Mouse (Mus musculus) midbrain, postnatal 0 days (tissue): Measurements from ENCODE around the gene Ntng1. TPM values are rescaled to one million over a fixed set of nuclear protein-coding genes. Genes with fewer than 3 reads are reported as not detected.

Experiments used
- ATAC-seq: fragments of 200-750 bp; cut with Nextera tagmentation; 2 replicates; pipeline ENCODE4 v1.8.0; 2017; ENCODE audit warnings: moderate number of reproducible peaks, mild to moderate bottlenecking, moderate TSS enrichment, moderate library complexity; ENCODE audit not compliant: low FRiP score
- DNase-seq: peaks from one replicate; pipeline ENCODE4 v3.0.0-alpha.2; 2015; ENCODE audit warnings: low spot score
- H3K27ac ChIP-seq: fragments of 300-500 bp; sonication (generic); 2 replicates; pipeline ENCODE4 v1.5.1; 2014; ENCODE audit warnings: low read depth, mild to moderate bottlenecking, low read length, mixed read lengths
- H3K27me3 ChIP-seq: fragments of 300-500 bp; sonication (generic); 2 replicates; pipeline ENCODE4 v1.6.1; 2014; ENCODE audit warnings: low read length, control low read depth, mixed read lengths; ENCODE audit not compliant: insufficient read depth
- H3K36me3 ChIP-seq: fragments of 300-500 bp; sonication (generic); 2 replicates; pipeline ENCODE4 v1.6.1; 2014; ENCODE audit warnings: low read length, control low read depth, mixed read lengths; ENCODE audit not compliant: insufficient read depth
- H3K4me1 ChIP-seq: fragments of 300-500 bp; sonication (generic); 2 replicates; pipeline ENCODE4 v1.6.1; 2014; ENCODE audit warnings: mild to moderate bottlenecking, control low read depth, antibody characterized with exemption, low read length, mixed read lengths; ENCODE audit not compliant: insufficient read depth
- H3K4me2 ChIP-seq: fragments of 300-500 bp; sonication (generic); 2 replicates; pipeline ENCODE4 v1.6.1; 2014; ENCODE audit warnings: low read depth, mild to moderate bottlenecking, low read length, mixed read lengths; ENCODE audit not compliant: poor library complexity, severe bottlenecking
- H3K4me3 ChIP-seq: fragments of 300-500 bp; sonication (generic); 2 replicates; pipeline ENCODE4 v1.5.1; 2014; ENCODE audit warnings: low read depth, mild to moderate bottlenecking, low read length, moderate library complexity
- H3K9ac ChIP-seq: fragments of 300-500 bp; sonication (generic); replicated peaks from 2 replicates; pipeline ENCODE4 v1.6.1; 2014; ENCODE audit warnings: mild to moderate bottlenecking, low read length, moderate library complexity, mixed read lengths; ENCODE audit not compliant: poor library complexity, severe bottlenecking
- H3K9me3 ChIP-seq: fragments of 300-500 bp; sonication (generic); 2 replicates; pipeline ENCODE4 v1.6.1; 2016; ENCODE audit warnings: low read length, control low read depth
- CTCF ChIP-seq: IDR thresholded peaks from 2 replicates; pipeline ENCODE4 v1.5.1; 2016; ENCODE audit warnings: antibody characterized with exemption, mild to moderate bottlenecking
- WGBS: fragments of 180-500 bp; shearing (Covaris S2); extraction: QIAGEN DNeasy Blood & Tissue Kit; methylation state at CpG from one replicate; pipeline ENCODE4 v1.1.7; 2014; 5-methylcytosine and 5-hydroxymethylcytosine counted together
- polyA plus RNA-seq: library from polyadenylated mRNA; unstranded; fragments of >200 nt; fragmentation: Nextera tagmentation; extraction: Ambion mirVana; gene quantifications from 2 replicates; pipeline ENCODE4 v1.2.1, GENCODE M21; 2015
- total RNA-seq: library from RNA; depleted of rRNA; stranded (reverse); fragments of >200 nt; gene quantifications from 2 replicates; pipeline ENCODE4 v1.2.3, GENCODE M21; 2014

Gene Ntng1
- total and polyA plus RNA-seq, 2 experiments from 2014 or later: 54.2 to 56.9 TPM

DNA sequence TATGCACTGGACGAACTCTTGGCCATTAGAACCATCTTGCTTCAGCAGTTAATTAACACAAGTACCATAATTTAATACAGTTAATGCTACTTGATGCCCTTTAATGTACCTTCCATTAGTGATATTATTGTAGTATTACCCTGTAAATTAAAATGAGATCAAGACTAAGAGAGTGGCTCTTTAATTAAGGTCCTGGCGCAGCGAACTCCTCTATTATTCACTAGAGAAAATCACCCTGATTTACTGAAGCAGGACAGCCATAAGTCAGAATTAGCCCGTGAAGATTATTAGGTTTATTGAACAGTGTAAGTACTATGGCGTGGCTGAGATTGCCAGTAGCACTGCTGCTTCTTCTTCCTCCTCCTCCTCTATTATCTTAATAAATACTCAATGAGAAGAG lies 212.8 kb downstream of the Ntng1 start:
- no peaks in the 10 kb centered on the region for H3K4me1 ChIP-seq
- no peak overlapping the region for H3K4me2 ChIP-seq
- 80% methylated on average over 5 of the region's 5 CpGs for WGBS
- no peak for DNase-seq
- H3K4me3 ChIP-seq: no peak overlapping the region
- no peak overlapping the region for H3K27ac ChIP-seq
- TF ChIP-seq CTCF: no peak
- no peaks in the 10 kb centered on the region for H3K36me3 ChIP-seq
- no peaks in the 10 kb centered on the region for H3K9me3 ChIP-seq
- no peaks in the 10 kb centered on the region for H3K27me3 ChIP-seq
- ATAC-seq: no peak
- H3K9ac ChIP-seq: no peak overlapping the region

DNA sequence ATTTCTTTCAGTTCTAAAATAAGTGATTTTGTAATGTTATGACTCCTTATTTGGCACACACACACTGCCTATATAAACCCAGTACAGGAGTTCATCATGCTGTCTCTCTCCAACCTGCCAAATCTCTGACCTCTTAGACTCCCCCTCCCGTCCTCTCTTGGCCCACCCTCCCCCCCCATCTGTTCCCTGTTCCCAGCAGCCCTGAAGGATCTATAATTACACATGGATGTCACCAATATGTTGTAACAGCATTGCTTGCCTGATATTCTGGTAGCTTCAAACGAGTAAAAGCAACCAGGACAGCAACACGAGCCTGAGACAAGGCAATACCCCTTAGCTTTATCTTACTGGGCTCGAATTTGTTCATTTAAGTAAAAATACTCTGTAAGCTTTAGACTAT lies 220.0 kb downstream of the Ntng1 start:
- Histone ChIP-seq H3K4me2 (no peak overlapping the region), H3K27me3 (no peaks in the 10 kb centered on the region), H3K4me3 (no peak overlapping the region), H3K9me3 (no peaks in the 10 kb centered on the region), H3K4me1 (no peaks in the 10 kb centered on the region), H3K36me3 (no peaks in the 10 kb centered on the region), H3K9ac (no peak overlapping the region), H3K27ac (no peak overlapping the region)
- ATAC-seq: no peak
- no peak for DNase-seq
- TF ChIP-seq CTCF: no peak
- 73% methylated on average over 4 of the region's 4 CpGs for WGBS

DNA sequence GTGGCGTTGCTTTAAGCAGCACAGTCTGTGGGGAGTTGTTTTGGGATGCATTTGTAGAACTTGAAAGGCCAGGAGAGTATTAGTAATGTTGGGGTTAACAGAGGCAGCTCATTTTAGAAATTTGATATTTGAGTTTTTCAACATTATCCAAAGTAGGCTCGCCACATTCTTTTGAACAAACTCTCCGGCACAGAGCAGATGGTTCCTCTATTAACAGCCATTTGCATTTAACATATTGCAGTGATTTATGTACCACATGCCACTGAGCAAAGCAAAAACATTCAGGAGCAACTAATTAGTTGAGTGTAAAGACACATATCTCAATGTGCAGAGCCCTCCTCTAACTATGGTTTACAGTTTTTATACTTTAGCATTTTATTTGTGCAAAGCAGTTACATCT lies 224.8 kb downstream of the Ntng1 start:
- no peak overlapping the region for H3K4me2 ChIP-seq
- no peak for TF ChIP-seq CTCF
- H3K27me3 ChIP-seq: no peaks in the 10 kb centered on the region
- no peaks in the 10 kb centered on the region for H3K36me3 ChIP-seq
- 75% methylated on average over 3 of the region's 3 CpGs for WGBS
- no peak overlapping the region for H3K27ac ChIP-seq
- H3K4me3 ChIP-seq: no peak overlapping the region
- DNase-seq (no peak), ATAC-seq (no peak)
- H3K9ac ChIP-seq: no peak overlapping the region
- no peaks in the 10 kb centered on the region; the same call in 1 of the 2 replicates for H3K4me1 ChIP-seq
- no peaks in the 10 kb centered on the region for H3K9me3 ChIP-seq

DNA sequence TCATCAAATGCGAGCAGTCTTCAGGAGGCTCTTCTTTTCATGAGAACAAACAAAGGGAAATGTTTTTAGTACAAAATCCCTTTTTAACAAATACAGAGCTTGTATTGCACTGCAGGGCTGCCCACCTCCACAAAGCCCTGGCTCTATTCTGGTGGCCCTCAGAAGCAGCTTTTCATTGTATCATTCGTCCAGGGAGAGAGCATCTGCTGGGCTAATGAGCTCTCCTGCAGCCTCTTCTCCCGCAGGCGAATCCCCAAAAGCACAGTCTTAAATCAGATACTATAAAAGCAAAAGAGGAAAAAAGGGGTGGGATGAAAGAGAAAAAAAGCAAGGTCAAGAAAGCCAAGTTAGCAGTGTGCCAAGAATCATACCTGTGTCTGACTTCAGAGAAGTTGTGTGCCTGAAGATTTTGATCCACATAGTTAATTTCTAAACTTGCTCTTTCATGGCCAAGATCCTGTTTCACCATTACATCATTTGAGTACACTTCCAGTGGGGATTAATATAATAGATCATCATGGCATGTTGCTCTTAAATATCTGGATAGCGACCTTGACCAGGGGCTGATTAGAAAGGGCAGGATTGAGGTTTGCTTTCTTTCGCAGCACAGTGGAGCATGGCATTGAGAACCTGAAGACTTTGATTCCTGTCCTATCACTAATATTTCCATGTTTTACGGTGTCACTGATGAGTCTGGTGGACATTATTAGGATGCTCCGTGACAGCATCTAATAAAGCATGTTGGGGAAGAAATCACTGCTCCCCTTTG lies 225.7 kb downstream of the Ntng1 start:
- Histone ChIP-seq H3K9ac (no peak overlapping the region), H3K4me3 (no peak overlapping the region), H3K27ac (no peak overlapping the region), H3K9me3 (no peaks in the 10 kb centered on the region), H3K27me3 (no peaks in the 10 kb centered on the region), H3K36me3 (no peaks in the 10 kb centered on the region), H3K4me2 (no peak overlapping the region), H3K4me1 (no peaks in the 10 kb centered on the region; the same call in 1 of the 2 replicates)
- no peak for TF ChIP-seq CTCF
- DNase-seq: no peak
- 49% methylated on average over 8 of the region's 8 CpGs for WGBS
- ATAC-seq: peak; percentile 49; the same call in 1 of the 2 replicates

DNA sequence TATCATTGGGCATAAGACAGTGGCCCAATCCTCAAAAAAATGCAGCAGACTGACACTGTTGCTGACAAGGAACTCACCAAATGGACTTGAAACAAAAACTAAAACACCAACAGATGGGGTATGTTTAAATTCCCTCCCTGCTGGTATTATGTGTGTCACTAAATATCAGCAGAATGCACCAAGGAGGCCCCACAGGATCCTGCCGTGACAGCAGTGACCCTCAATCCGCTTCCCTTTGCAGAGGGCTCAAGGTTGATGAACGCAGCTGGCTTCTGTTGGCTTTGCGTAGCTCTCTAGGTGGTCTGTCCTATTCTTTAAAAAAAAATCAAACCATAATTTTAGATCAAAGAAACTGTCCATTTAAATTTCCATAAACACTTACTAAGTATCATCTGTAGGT lies 226.7 kb downstream of the Ntng1 start:
- H3K4me1 ChIP-seq: no peaks in the 10 kb centered on the region; the same call in 1 of the 2 replicates
- no peaks in the 10 kb centered on the region for H3K27me3 ChIP-seq
- H3K9ac ChIP-seq: no peak overlapping the region
- H3K36me3 ChIP-seq: no peaks in the 10 kb centered on the region
- no peak overlapping the region for H3K4me2 ChIP-seq
- ATAC-seq (no peak), DNase-seq (no peak)
- no peak overlapping the region for H3K4me3 ChIP-seq
- no peak overlapping the region for H3K27ac ChIP-seq
- 57% methylated on average over 4 of the region's 4 CpGs for WGBS
- TF ChIP-seq CTCF: no peak
- no peaks in the 10 kb centered on the region for H3K9me3 ChIP-seq

DNA sequence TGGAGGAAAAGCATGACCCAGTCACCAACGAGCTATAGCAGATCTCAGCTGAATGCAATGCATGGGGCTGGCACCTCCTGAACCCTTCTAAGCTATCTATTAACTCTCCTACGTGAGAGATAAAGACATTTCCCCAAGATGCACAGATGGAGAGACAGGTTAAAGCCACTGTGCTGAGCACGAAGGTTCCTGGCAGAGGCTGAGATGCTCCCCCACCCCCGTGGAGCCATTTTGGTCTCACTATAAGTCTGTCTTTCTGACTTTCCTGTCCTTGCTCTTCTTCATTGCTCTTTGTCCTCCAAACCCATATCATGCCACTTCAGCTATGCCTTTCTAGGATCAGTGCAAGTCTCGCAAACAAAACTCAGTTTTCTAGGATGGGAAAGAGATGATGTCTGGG lies 229.6 kb downstream of the Ntng1 start:
- no peaks in the 10 kb centered on the region; the same call in 1 of the 2 replicates for H3K4me1 ChIP-seq
- no peak for TF ChIP-seq CTCF
- H3K27me3 ChIP-seq: no peaks in the 10 kb centered on the region
- H3K36me3 ChIP-seq: no peaks in the 10 kb centered on the region
- no peaks in the 10 kb centered on the region for H3K9me3 ChIP-seq
- DNase-seq: no peak
- H3K27ac ChIP-seq: no peak overlapping the region
- 84% methylated on average over 5 of the region's 5 CpGs for WGBS
- no peak for ATAC-seq
- H3K9ac ChIP-seq: no peak overlapping the region
- H3K4me2 ChIP-seq: no peak overlapping the region
- H3K4me3 ChIP-seq: no peak overlapping the region
